Mouse (Mus musculus) thymus, adult 2 months (tissue): Measurements from ENCODE around the gene 1600002K03Rik.

Source experiments
- CTCF ChIP-seq: fragments of 200-500 bp; IDR thresholded peaks from 2 replicates; pipeline ENCODE4 v1.5.1; 2012; ENCODE audit warnings: mild to moderate bottlenecking, control low read depth, low read length, moderate library complexity, borderline replicate concordance; ENCODE audit not compliant: control insufficient read depth, poor library complexity, insufficient read depth; ENCODE audit errors: extremely low read depth
- POLR2A ChIP-seq: fragments of 200-500 bp; IDR thresholded peaks from 2 replicates; pipeline ENCODE4 v1.6.1; 2012; ENCODE audit warnings: mild to moderate bottlenecking, low read length, control low read depth, moderate library complexity; ENCODE audit not compliant: control insufficient read depth, poor library complexity, insufficient read depth; ENCODE audit errors: extremely low read depth

DNA sequence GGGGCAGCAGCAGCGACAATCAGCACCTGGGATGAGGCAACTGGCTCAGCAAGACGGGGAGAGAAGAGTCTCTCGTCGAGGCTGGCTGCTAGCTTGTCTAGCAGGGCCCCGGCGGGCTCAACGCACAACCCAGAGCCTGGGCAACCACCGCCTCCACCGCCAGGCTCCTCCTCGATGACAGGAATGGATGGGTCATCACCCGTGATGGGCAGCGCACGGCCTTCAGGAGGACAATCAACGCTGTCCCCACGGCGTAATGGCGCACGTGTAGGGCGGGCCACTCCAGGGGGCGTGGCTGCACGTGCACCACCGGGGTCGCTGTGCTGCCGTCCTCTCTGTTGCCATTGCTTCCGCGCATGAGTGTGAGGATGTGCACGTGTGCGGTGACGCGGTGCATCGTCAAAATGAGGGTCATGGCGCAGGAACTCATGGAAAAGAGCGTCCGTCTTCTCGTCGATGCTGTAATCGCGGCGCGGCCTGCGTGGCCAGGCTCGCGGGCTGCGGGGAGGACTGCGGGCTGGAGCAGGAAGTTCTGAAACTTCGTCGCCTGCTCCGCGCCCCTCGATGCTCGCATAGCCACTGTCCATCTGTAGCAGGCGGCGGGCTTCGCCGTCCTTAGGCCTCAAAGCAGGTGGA is 41.3 kb upstream of the 1600002K03Rik start:
- TF ChIP-seq CTCF, result no peak
- no peak for TF ChIP-seq POLR2A
